Mouse (Mus musculus) layer of hippocampus, adult 2 months (tissue): ENCODE measurements around the gene Gm10570. TPM values are rescaled to one million over a fixed set of nuclear protein-coding genes. Genes with fewer than 3 reads are reported as not detected.
A peak's percentile ranks its signal among the peaks of the same experiment; 100 is the strongest.

Experiments used
- DNase-seq, 2 experiments: peaks; one replicate each; pipeline ENCODE4 v3.0.0; 2022; ENCODE audit warnings: low spot score in 2 of 2
- H3K27ac ChIP-seq: fragments of 200-600 bp; 2 replicates; pipeline ENCODE4 v1.8.1; 2022
- H3K4me3 ChIP-seq: fragments of 200-600 bp; 2 replicates; pipeline ENCODE4 v1.8.1; 2022; ENCODE audit warnings: mild to moderate bottlenecking
- CTCF ChIP-seq: fragments of 200-600 bp; conservative IDR thresholded peaks from 2 replicates; pipeline ENCODE4 v1.8.1; 2022; ENCODE audit warnings: antibody characterized with exemption, mild to moderate bottlenecking, moderate library complexity
- total RNA-seq, 2 experiments: library from RNA; stranded (reverse); gene quantifications; 2 replicates each; pipeline ENCODE4 v1.2.3; 2021

Gm10570 gene
- total RNA-seq, 2 experiments from 2014 or later: 1.3 to 1.6 TPM

GRCm38 (mm10) chr4:130318122-130318521 is 9.6 kb upstream of the Gm10570 start:
- Histone ChIP-seq H3K27ac (no peak overlapping the region), H3K4me3 (no peak overlapping the region)
- TF ChIP-seq CTCF: no peak
- DNase-seq: no peak

GRCm38 (mm10) chr4:130316691-130317090 is 8.2 kb upstream of the Gm10570 start:
- Histone ChIP-seq H3K4me3 (no peak overlapping the region), H3K27ac (no peak overlapping the region)
- TF ChIP-seq CTCF: no peak
- DNase-seq: no peak

- Histone ChIP-seq H3K27ac (no peak overlapping the region), H3K4me3 (no peak overlapping the region)
- no peak for DNase-seq
- no peak for TF ChIP-seq CTCF
These were observed 7.5 kb upstream of the Gm10570 start for GRCm38 (mm10) chr4:130315771-130316527.

GRCm38 (mm10) chr4:130313552-130313951 is 5.1 kb upstream of the Gm10570 start:
- Histone ChIP-seq H3K4me3 (no peak overlapping the region), H3K27ac (peak overlapping the region; percentile 23; the same call in 1 of the 2 replicates)
- no peak for DNase-seq
- TF ChIP-seq CTCF: no peak

- DNase-seq: no peak
- no peak for TF ChIP-seq CTCF
- H3K4me3 ChIP-seq: no peak overlapping the region
These were observed 4.1 kb upstream of the Gm10570 start for GRCm38 (mm10) chr4:130312526-130312925.

GRCm38 (mm10) chr4:130309254-130309653 is 780 bp upstream of the Gm10570 start:
- Histone ChIP-seq H3K27ac (peak overlapping the region; percentile 87), H3K4me3 (peak overlapping the region; percentile 54)
- DNase-seq: no peak
- no peak for TF ChIP-seq CTCF

More at GRCm38 (mm10) chr4:130312526-130312925, 4.1 kb upstream of the Gm10570 start:
- H3K27ac ChIP-seq: no peak overlapping the region

GRCm38 (mm10) chr4:130307851-130308230 is 633 bp downstream of the Gm10570 start:
- peak in 1 of 2 experiments; percentile 25 for DNase-seq
- Histone ChIP-seq H3K27ac (peak overlapping the region; percentile 87), H3K4me3 (peak overlapping the region; percentile 54)
- TF ChIP-seq CTCF: peak; percentile 37

GRCm38 (mm10) chr4:130306796-130307630 is 1.5 kb downstream of the Gm10570 start:
- peak overlapping the region; percentile 54 for H3K4me3 ChIP-seq
- no peak for TF ChIP-seq CTCF
- DNase-seq: no peak
- peak overlapping the region; percentile 87; the same call in 1 of the 2 replicates for H3K27ac ChIP-seq

- Histone ChIP-seq H3K27ac (no peak overlapping the region), H3K4me3 (no peak overlapping the region)
- DNase-seq: no peak
- TF ChIP-seq CTCF: no peak
These were observed 3.7 kb downstream of the Gm10570 start for GRCm38 (mm10) chr4:130304746-130305145.

GRCm38 (mm10) chr4:130302285-130302870 is 6.1 kb downstream of the Gm10570 start:
- no peak for DNase-seq
- TF ChIP-seq CTCF: no peak
- no peak overlapping the region for H3K27ac ChIP-seq
- H3K4me3 ChIP-seq: no peak overlapping the region

GRCm38 (mm10) chr4:130299629-130300018 is 8.8 kb downstream of the Gm10570 start:
- Histone ChIP-seq H3K27ac (no peak overlapping the region), H3K4me3 (no peak overlapping the region)
- no peak for DNase-seq
- no peak for TF ChIP-seq CTCF

- DNase-seq: no peak
- no peak for TF ChIP-seq CTCF
- no peak overlapping the region for H3K27ac ChIP-seq
- no peak overlapping the region for H3K4me3 ChIP-seq
These were observed 9.4 kb downstream of the Gm10570 start for GRCm38 (mm10) chr4:130298877-130299628.

GRCm38 (mm10) chr4:130297123-130297529 is 11.3 kb downstream of the Gm10570 start:
- peak; percentile 80 for TF ChIP-seq CTCF
- no peak overlapping the region for H3K4me3 ChIP-seq
- no peak for DNase-seq
- H3K27ac ChIP-seq: no peak overlapping the region
